ENCODE assay signal across 13 mouse cellular contexts in genomic region chr11:107968147-107968546, GRCm38 (mm10). TPM values are rescaled to one million over a fixed set of nuclear protein-coding genes. Genes with fewer than 3 reads are reported as not detected.
DNase-seq lines count a peak whose midpoint lies in the region; ATAC-seq and TF ChIP-seq lines count a peak whose summit lies in the region.
"Had no signal": no experiment of that assay in that cellular context is flagged by ENCODE, and none has a peak within 500 bp of the region (broad histone marks: within the 10 kb centered on the region; RNA-seq: fewer than 3 reads in every experiment).

No protein-coding gene starts in this region.

- H3K9ac ChIP-seq in neural tube, embryonic 13.5 days = 0 out of 2 replicates have a peak overlapping the region, but pooled peaks have one; percentile 10
- H3K9ac ChIP-seq: liver, embryonic 13.5 days had no signal

- no peaks in the 10 kb centered on the region for H3K36me3 ChIP-seq in neural tube, embryonic 13.5 days
- H3K36me3 ChIP-seq: liver, embryonic 13.5 days had no signal

- DNase-seq in gastrocnemius, adult 2 months = peak; percentile 28
- DNase-seq in gastrocnemius, postnatal 25 days = no peak
- no peak for DNase-seq in neural tube, embryonic 10.5 days (ENCODE audit: extremely low spot score, low spot score)
- DNase-seq in kidney, postnatal 4 days = peak; percentile 47 to 62
- peak; percentile 13 for DNase-seq in ovary, postnatal 14 days (ENCODE audit: low spot score)
- no peak for DNase-seq in left cerebral cortex, postnatal 10 days (ENCODE audit: extremely low spot score in 1 of 2, low spot score in 2 of 2)
- no peak for DNase-seq in right cerebral cortex, adult 2 months (ENCODE audit: low spot score in 2 of 2)
- DNase-seq: gastrocnemius, postnatal 36 days; heart, postnatal 10 days; liver, embryonic 13.5 days had no signal

- no peaks in the 10 kb centered on the region for H3K9me3 ChIP-seq in neural tube, embryonic 13.5 days
- H3K9me3 ChIP-seq: liver, embryonic 13.5 days had no signal

- H3K27ac ChIP-seq in gastrocnemius, adult 2 months = no peak overlapping the region
- peak overlapping the region; percentile 83; the same call in 1 of the 2 replicates for H3K27ac ChIP-seq in neural tube, embryonic 13.5 days (replicated peaks)
- H3K27ac ChIP-seq: liver, embryonic 13.5 days had no signal

- H3K4me1 ChIP-seq in neural tube, embryonic 13.5 days (replicated peaks) = peaks cover 58% of the 10 kb centered on the region

- no peak overlapping the region for H3K4me3 ChIP-seq in gastrocnemius, adult 2 months
- no peak overlapping the region for H3K4me3 ChIP-seq in neural tube, embryonic 13.5 days
- H3K4me3 ChIP-seq: liver, embryonic 13.5 days had no signal

- H3K4me2 ChIP-seq in neural tube, embryonic 13.5 days = peak overlapping the region; percentile 16; the same call in 1 of the 2 replicates
- H3K4me2 ChIP-seq: liver, embryonic 13.5 days had no signal

- intact Hi-C loops in gastrocnemius, adult 2 months (cut with DNase I) = no loop called here
- intact Hi-C loops in left cerebral cortex, postnatal 10 days (cut with DNase I) = no loop called here

- no peaks in the 10 kb centered on the region for H3K27me3 ChIP-seq in neural tube, embryonic 13.5 days
- H3K27me3 ChIP-seq: liver, embryonic 13.5 days had no signal

- ATAC-seq in neural tube, embryonic 13.5 days (ENCODE audit: low read depth) = no peak

- no peak for TF ChIP-seq CTCF in gastrocnemius, adult 2 months (IDR thresholded peaks at IDR 0.05)

- 37% methylated on average over 13 of the region's 13 CpGs for WGBS in neural tube, embryonic 13.5 days

RNA-seq across cellular contexts. Expression of gene Cacng5, which starts 53.3 kb away (rescaled TPM):
- total RNA-seq in gastrocnemius, adult 2 months (2021) = under 1 TPM in 1 of 2 experiments, not detected in 1; 0.08 TPM
- under 1 TPM in 1 of 2 experiments, not detected in 1; 0.08 TPM for total RNA-seq in gastrocnemius, postnatal 25 days (2021)
- 7.3 and 9.5 TPM in 2 replicates for polyA plus RNA-seq in neural tube, embryonic 13.5 days (2015; fragmentation: Nextera tagmentation; extraction: Ambion mirVana)
- total RNA-seq in left cerebral cortex, postnatal 10 days (2021) = 10 to 100 TPM; 22.5 to 22.8 TPM
- total RNA-seq: common myeloid progenitor, adult 5-6 weeks; gastrocnemius, postnatal 36 days; monocyte, adult 5-6 weeks had no signal

Comparison
In these comparisons a context has a peak if more than half of its experiments do, and no peak if none do; other contexts are left out.
1. DNase-seq: peak in gastrocnemius, adult 2 months (single experiment), kidney, postnatal 4 days (2 of 2) and ovary, postnatal 14 days (single experiment); none in gastrocnemius, postnatal 25 days (single experiment), neural tube, embryonic 10.5 days (single experiment), left cerebral cortex, postnatal 10 days (0 of 2) and right cerebral cortex, adult 2 months (0 of 2).
2. RNA of gene Cacng5, which starts 53.3 kb away (total RNA-seq): 22.5 to 22.8 TPM in left cerebral cortex, postnatal 10 days; 0.08 TPM in gastrocnemius, adult 2 months and 0.08 TPM in gastrocnemius, postnatal 25 days; every median in the first group is over 10 times any median in the second.